Mouse (Mus musculus): ENCODE results near the gene Tcf25. TPM values are rescaled to one million over a fixed set of nuclear protein-coding genes. Genes with fewer than 3 reads are reported as not detected.

Tcf25 gene
- total RNA-seq, 2 experiments from 2014 or later: 568 to 614 TPM

DNA sequence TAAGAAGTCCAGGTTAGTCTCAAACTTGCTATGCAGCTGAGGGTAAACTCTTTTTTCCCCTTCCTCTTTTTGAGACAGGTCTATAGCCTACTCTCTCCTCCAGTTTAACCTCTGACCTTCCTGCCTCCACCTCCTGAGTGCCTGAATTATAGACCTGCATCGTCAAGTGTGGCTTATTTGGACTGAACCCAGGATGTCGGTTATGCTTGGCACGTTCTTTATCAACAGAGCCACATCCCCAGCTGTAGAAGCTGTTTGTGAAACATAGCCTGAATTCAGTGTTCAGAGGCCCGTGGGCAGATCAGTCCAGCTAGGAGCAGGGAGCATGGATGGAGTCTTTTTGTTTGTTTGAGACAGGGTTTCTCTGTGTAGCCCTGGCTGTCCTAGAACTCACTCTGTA, 78.6 kb downstream of the Tcf25 start:
- DNase-seq (ENCODE audit: low spot score in 2 of 2): no peak
- intact Hi-C loops (cut with DNase I): no loop called here

DNA sequence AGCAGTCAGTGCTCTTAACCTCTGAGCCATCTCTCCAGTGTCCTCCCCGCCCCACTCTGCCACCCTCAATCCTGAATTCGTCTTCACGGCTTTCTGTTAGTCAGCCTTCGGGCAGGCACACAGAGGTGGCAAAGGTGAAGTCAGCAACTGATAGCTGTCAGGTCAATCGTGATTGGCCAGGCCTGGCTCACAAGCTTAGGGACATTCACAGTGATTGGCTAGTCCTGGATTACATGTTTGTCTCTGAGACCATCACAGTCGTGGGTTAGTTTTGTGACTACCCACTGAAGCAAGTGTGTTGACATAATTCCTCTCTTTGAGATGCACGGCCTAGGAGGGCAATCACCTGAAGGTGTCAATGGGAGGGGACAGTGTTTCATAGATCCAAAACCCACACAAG, 79.7 kb downstream of the Tcf25 start:
- intact Hi-C loops (cut with DNase I): no loop called here
- DNase-seq (ENCODE audit: low spot score in 2 of 2): no peak

Other genes starting within 250 kb of the Tcf25 start
- gene Sult5a1, start 215.4 kb upstream of the Tcf25 start, total RNA-seq (2021): not detected
- not detected for gene Dpep1, start 187.5 kb upstream of the Tcf25 start, total RNA-seq (2021)
- gene Chmp1a, start 161.0 kb upstream of the Tcf25 start, total RNA-seq (2021): 10 to 100 TPM; 89.9 to 92.8 TPM
- gene Spata33, start 160.9 kb upstream of the Tcf25 start, total RNA-seq (2021): 1 to 10 TPM; 7.3 to 8.5 TPM
- 10 to 100 TPM; 83.4 to 88.0 TPM for gene Cdk10, start 148.9 kb upstream of the Tcf25 start, total RNA-seq (2021)
- gene Spata2l, start 137.5 kb upstream of the Tcf25 start, total RNA-seq (2021): 100 to 1,000 TPM; 106 to 107 TPM
- 10 to 100 TPM; 20.6 to 23.0 TPM for gene Zfp276, start 119.6 kb upstream of the Tcf25 start, total RNA-seq (2021)
- 10 to 100 TPM; 55.2 to 61.5 TPM for gene Vps9d1, start 119.4 kb upstream of the Tcf25 start, total RNA-seq (2021)
- gene Fanca, start 55.2 kb upstream of the Tcf25 start, total RNA-seq (2021): 1 to 10 TPM; 3.2 to 3.4 TPM
- gene Spire2, start 41.0 kb upstream of the Tcf25 start, total RNA-seq (2021): 10 to 100 TPM; 16.0 to 16.5 TPM
- gene Mc1r, start 33.4 kb downstream of the Tcf25 start, total RNA-seq (2021): under 1 TPM in 1 of 2 experiments, not detected in 1; 0.09 TPM
- gene Tubb3, start 37.7 kb downstream of the Tcf25 start, total RNA-seq (2021): 100 to 1,000 TPM; 447 to 452 TPM
- gene Def8, start 49.8 kb downstream of the Tcf25 start, total RNA-seq (2021): 10 to 100 TPM; 67.6 to 68.8 TPM
- 10 to 100 TPM; 33.4 to 34.0 TPM for gene Afg3l1, start 104.2 kb downstream of the Tcf25 start, total RNA-seq (2021)
- gene Dbndd1, start 141.7 kb downstream of the Tcf25 start, total RNA-seq (2021): 10 to 100 TPM; 13.2 to 15.8 TPM
- 10 to 100 TPM; 26.8 to 27.1 TPM for gene Gas8, start 145.1 kb downstream of the Tcf25 start, total RNA-seq (2021)